Mouse (Mus musculus): ENCODE measurements around the gene Emilin3. TPM values are rescaled to one million over a fixed set of nuclear protein-coding genes. Genes with fewer than 3 reads are reported as not detected.

The Emilin3 gene
- not detected in 2 replicates for polyA plus RNA-seq (2012; ENCODE audit: low replicate concordance)

DNA sequence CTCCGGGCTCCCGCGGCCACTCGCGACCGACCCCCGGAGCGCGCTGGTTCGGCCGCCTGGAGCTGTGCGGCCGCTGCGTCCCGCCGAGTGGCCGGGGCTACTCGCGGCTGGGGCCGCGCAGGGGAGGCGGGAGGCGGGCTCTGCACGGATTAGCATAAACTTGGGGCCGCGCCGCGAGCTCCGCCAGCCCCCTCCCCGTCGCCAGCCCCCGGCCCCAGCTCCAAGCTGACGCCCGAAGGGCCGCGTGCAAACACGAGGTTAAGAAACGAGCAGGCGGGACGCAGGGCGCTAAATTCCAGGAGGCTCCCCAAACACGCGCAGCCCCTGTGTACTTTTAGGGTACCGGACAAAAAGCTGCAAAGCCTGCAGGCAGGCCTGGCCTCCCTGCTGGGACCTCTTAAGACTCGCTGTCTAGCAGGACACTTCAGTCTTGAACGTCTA, at the start of gene Emilin3:
Gene Emilin3, minus strand, starts transcription at position 98 of the 441 bp plus-strand sequence.

DNA sequence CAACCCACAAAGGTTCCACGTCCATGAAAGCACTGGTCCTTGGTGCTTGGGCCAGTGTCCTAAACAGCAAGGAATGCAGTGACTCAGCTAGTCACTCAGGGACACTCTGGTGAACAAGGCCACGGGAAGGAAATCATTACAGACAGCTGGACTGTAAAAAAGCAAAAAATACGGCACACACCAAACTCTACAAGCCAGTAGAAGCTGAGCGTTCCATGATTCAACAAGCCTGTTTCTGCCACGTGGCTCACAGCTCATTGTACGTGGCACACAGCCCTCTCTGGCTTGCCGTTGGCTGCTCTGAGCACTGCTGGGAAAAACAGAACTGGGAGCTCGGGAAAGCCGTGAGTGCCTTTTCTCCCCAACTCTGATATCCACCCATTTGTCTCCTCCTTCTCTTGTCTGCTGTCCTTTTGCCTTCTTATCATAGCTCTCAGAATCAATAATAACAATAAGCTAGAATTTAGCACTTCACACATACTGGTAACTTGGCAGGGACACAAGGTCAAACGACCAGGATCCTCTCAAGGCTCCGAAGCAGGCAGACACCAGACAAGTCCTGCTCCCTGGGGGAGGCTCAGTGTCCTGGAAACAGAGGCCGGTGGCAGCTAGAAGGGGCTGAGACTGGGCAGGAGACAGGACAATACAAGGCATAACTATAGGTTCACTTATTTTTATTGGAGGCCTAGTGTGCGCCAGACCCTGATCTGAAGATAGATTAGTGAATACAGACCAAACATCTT, 31.5 kb downstream of the Emilin3 start, which contains the start of gene Lpin3:
Gene Lpin3, plus strand, starts transcription at position 218 of the 743 bp plus-strand sequence.

GRCm38 (mm10) chr2:160872890-160873382, 39.2 kb downstream of the Emilin3 start, which contains the start of gene Zhx3:
Gene Zhx3 (minus strand): TSS chr2:160872998.

Other genes starting within 250 kb of the Emilin3 start
- gene Plcg1, start 181.0 kb downstream of the Emilin3 start, polyA plus RNA-seq (2012; ENCODE audit: low replicate concordance) = 17.5 and 69.0 TPM in 2 replicates
- gene Zhx3, start 39.3 kb downstream of the Emilin3 start, polyA plus RNA-seq (2012; ENCODE audit: low replicate concordance) = 2.5 and 3.5 TPM in 2 replicates
- 0.08 and 0.28 TPM in 2 replicates for gene Lpin3, start 31.7 kb downstream of the Emilin3 start, polyA plus RNA-seq (2012; ENCODE audit: low replicate concordance)
- gene Chd6, start 196.7 kb upstream of the Emilin3 start, polyA plus RNA-seq (2012; ENCODE audit: low replicate concordance) = 9.6 and 17.0 TPM in 2 replicates